Mouse (Mus musculus): ENCODE data around the gene Clca2. TPM values are rescaled to one million over a fixed set of nuclear protein-coding genes. Genes with fewer than 3 reads are reported as not detected.
A peak's percentile ranks its signal among the peaks of the same experiment; 100 is the strongest.
"Not testable (repeated sequence)": the region's sequence is repeated elsewhere in the genome, so short reads cannot be mapped to it uniquely, and the experiment has no call there.

The Clca2 gene
- total RNA-seq, 2 experiments from 2014 or later = not detected

GRCm38 (mm10) chr3:145101891-145102555 is 2.8 kb upstream of the Clca2 start:
- no peak for ATAC-seq (replicated peaks; ENCODE audit: low FRiP score, low TSS enrichment, poor library complexity, severe bottlenecking)

- no peak for ATAC-seq (replicated peaks; ENCODE audit: low FRiP score, low TSS enrichment, poor library complexity, severe bottlenecking)
Observed at GRCm38 (mm10) chr3:145087857-145088598, 11.2 kb downstream of the Clca2 start.

- ATAC-seq (replicated peaks; ENCODE audit: low FRiP score, low TSS enrichment, poor library complexity, severe bottlenecking) = no peak
Observed at GRCm38 (mm10) chr3:145086180-145086579, 13.1 kb downstream of the Clca2 start.

GRCm38 (mm10) chr3:145083081-145083480 is 16.2 kb downstream of the Clca2 start:
- ATAC-seq (replicated peaks; ENCODE audit: low FRiP score, low TSS enrichment, poor library complexity, severe bottlenecking) = 0 out of 2 replicates have a peak, but pooled peaks have one; percentile 31

GRCm38 (mm10) chr3:145080904-145081303 is 18.3 kb downstream of the Clca2 start:
- no peak for ATAC-seq (replicated peaks; ENCODE audit: low FRiP score, low TSS enrichment, poor library complexity, severe bottlenecking)

- no peak for ATAC-seq (replicated peaks; ENCODE audit: low FRiP score, low TSS enrichment, poor library complexity, severe bottlenecking)
Observed at GRCm38 (mm10) chr3:145078405-145078804, 20.8 kb downstream of the Clca2 start.

GRCm38 (mm10) chr3:145072339-145072738 is 26.9 kb downstream of the Clca2 start:
- ATAC-seq (replicated peaks; ENCODE audit: low FRiP score, low TSS enrichment, poor library complexity, severe bottlenecking) = no peak

GRCm38 (mm10) chr3:145068964-145069363 is 30.3 kb downstream of the Clca2 start:
- ATAC-seq (replicated peaks; ENCODE audit: low FRiP score, low TSS enrichment, poor library complexity, severe bottlenecking) = no peak

GRCm38 (mm10) chr3:145055138-145055537 is 44.1 kb downstream of the Clca2 start:
- ATAC-seq (replicated peaks; ENCODE audit: low FRiP score, low TSS enrichment, poor library complexity, severe bottlenecking) = not testable (repeated sequence)

GRCm38 (mm10) chr3:145049820-145050219 is 49.4 kb downstream of the Clca2 start:
- ATAC-seq (replicated peaks; ENCODE audit: low FRiP score, low TSS enrichment, poor library complexity, severe bottlenecking) = peak; percentile 98

GRCm38 (mm10) chr3:145038813-145039212 is 60.4 kb downstream of the Clca2 start:
- ATAC-seq (replicated peaks; ENCODE audit: low FRiP score, low TSS enrichment, poor library complexity, severe bottlenecking) = peak; percentile 59; the same call in 1 of the 2 replicates

GRCm38 (mm10) chr3:145032676-145033075 is 66.6 kb downstream of the Clca2 start, which contains the start of gene Clca1:
Gene Clca1 (minus strand): TSS chr3:145032776.
- ATAC-seq (replicated peaks; ENCODE audit: low FRiP score, low TSS enrichment, poor library complexity, severe bottlenecking) = no peak

- ATAC-seq (replicated peaks; ENCODE audit: low FRiP score, low TSS enrichment, poor library complexity, severe bottlenecking) = no peak
Observed at GRCm38 (mm10) chr3:145028036-145028435, 71.2 kb downstream of the Clca2 start.

GRCm38 (mm10) chr3:145026750-145027149 is 72.5 kb downstream of the Clca2 start:
- peak; percentile 78 for ATAC-seq (replicated peaks; ENCODE audit: low FRiP score, low TSS enrichment, poor library complexity, severe bottlenecking)

Other genes starting within 250 kb of the Clca2 start
- not detected in 2 replicates for gene Clca4b, start 166.9 kb downstream of the Clca2 start, total RNA-seq (2014; fragmentation: Nextera tagmentation)
- gene Clca4b, start 166.9 kb downstream of the Clca2 start, total RNA-seq (2017) = not detected in 2 replicates
- gene Clca4a, start 124.4 kb downstream of the Clca2 start, total RNA-seq (2014; fragmentation: Nextera tagmentation) = not detected in 2 replicates
- not detected in 2 replicates for gene Clca4a, start 124.4 kb downstream of the Clca2 start, total RNA-seq (2017)
- gene Clca1, start 66.7 kb downstream of the Clca2 start, total RNA-seq (2014; fragmentation: Nextera tagmentation) = not detected in 2 replicates
- not detected in 2 replicates for gene Clca1, start 66.7 kb downstream of the Clca2 start, total RNA-seq (2017)
- 26.5 and 44.8 TPM in 2 replicates for gene Odf2l, start 19.1 kb upstream of the Clca2 start, total RNA-seq (2014; fragmentation: Nextera tagmentation)
- gene Odf2l, start 19.1 kb upstream of the Clca2 start, total RNA-seq (2017) = 27.7 and 42.9 TPM in 2 replicates
- gene Col24a1, start 193.0 kb upstream of the Clca2 start, total RNA-seq (2014; fragmentation: Nextera tagmentation) = not detected in 2 replicates
- not detected in 2 replicates for gene Col24a1, start 193.0 kb upstream of the Clca2 start, total RNA-seq (2017)